Mouse (Mus musculus) frontal cortex, postnatal 14 days (tissue): ENCODE measurements around the gene Hoxc8.

ENCODE experiments used
- DNase-seq, 2 experiments: peaks; one replicate each; pipeline ENCODE4 v3.0.0; 2022; ENCODE audit warnings: low spot score in 2 of 2

The Hoxc8 gene

DNA sequence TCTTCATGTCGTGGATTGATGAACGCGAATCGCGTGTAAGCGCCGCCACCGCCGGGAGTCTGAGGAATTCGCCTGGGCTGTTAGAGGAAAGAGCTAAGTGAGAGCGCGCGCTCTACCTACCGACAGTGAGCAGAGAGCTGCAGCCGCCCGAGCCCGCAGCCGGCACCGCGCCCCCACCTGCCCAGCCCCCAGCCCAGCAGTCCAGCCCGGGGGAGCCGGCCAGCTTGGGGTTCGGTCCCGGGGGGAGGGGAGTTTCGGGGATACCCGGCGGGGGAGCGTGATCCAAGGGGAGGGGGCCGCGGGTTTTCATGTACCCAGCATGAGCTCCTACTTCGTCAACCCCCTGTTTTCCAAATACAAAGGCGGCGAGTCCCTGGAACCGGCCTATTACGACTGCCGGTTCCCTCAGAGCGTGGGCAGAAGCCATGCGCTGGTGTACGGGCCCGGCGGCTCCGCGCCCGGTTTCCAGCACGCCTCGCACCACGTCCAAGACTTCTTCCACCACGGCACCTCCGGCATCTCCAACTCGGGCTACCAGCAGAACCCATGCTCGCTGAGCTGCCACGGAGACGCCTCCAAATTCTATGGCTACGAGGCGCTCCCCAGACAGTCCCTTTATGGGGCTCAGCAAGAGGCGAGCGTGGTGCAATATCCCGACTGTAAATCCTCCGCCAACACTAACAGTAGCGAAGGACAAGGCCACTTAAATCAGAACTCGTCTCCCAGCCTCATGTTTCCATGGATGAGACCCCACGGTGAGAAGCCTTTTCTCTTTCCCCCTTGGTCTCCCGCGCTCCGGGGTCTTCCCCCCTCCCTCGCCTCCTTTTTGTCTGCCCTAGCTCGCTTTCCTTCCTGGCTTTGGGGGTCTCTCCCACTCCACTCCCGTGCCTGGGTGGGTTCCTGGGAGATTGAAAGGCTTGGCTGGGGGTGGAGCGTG, at the start of gene Hoxc8:
Hoxc8 (plus strand) TSS at position 147 of the 937 bp plus-strand sequence.
- no peak for DNase-seq

DNA sequence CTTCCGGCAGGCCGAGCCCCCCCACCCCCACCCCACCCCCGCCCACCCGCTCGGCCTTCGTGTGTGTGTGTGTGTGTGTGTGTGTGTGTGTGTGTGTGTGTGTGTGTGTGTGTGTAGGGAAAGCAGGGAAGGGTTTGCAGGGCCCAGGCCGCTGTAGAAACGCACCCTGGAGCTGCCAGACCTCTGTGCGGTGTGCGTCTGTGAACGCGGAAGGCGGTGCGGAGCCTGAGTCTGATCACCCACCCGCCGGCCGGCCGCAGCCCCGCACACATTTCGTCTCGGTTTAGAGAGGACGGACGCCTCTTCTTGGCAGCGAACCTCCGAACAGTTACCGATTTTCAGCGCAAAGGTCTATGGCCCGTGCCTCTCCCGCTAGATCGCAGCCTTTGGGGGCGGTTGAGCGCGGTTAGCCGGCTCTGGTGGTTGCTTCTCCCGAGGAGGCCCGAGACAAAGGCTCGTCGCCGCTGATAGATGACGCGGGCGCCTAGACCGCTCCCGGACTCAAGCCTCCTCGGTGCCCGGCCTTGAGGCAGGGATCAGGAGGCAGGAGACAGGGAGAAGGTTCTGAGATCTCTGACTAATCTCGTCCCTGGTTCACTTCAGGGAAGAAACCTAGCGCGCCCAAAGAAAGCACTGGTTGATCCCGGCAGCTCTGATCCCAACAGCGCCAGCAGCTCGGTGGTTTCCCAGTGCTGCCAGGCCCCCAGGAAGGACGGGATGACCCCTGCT, 47.5 kb upstream of the Hoxc8 start:
- no peak for DNase-seq

- no peak for DNase-seq
Observed at GRCm38 (mm10) chr15:102943468-102943813, 47.0 kb upstream of the Hoxc8 start.

GRCm38 (mm10) chr15:102945185-102946077, 45.0 kb upstream of the Hoxc8 start:
- DNase-seq = no peak

DNA sequence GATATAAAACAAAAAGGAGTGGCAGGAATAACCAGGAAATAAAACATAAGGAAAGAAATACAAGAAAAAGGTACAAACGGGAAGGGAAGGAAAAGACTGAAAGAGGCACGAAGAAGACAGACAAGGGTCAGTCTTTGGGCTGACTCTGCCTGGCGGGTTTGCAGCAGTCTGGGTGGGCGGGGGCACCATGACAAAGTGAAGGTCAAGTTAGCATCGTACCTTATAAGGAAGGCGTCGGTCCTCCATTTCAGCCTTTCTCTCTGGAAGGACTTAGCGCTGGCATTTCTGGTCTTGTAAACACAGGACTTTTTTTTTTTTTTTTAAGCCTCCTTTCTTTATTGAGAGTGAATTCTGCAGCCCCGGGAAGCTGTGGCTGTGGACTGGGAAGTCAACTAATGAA, 43.1 kb upstream of the Hoxc8 start:
- no peak for DNase-seq

- DNase-seq = no peak
Observed at GRCm38 (mm10) chr15:102948842-102949241, 41.6 kb upstream of the Hoxc8 start.

DNA sequence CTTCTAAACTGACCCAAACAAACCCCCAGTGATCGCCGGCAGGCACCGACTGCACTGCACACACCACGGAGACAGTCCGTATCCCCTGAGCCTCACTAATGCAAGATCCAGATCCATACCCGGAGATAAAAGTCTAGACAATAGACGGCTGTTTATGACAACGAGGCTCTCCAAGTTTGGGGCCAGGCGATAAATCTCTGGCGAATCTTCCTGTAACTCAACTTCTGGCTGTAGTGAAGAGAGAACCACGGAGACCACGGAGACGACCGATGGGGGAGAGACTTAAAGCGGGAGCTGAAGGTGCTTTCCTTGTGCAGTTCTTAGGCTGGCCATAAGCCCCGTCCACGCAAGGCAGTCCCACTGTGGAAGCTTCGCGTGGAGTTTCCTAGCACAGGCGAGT, 40.7 kb upstream of the Hoxc8 start:
- DNase-seq = no peak

- no peak for DNase-seq
Observed at GRCm38 (mm10) chr15:102950877-102951276, 39.5 kb upstream of the Hoxc8 start.

- DNase-seq = no peak
Observed at GRCm38 (mm10) chr15:102953561-102953960, 36.8 kb upstream of the Hoxc8 start.

- no peak for DNase-seq
Observed at GRCm38 (mm10) chr15:102954192-102955006, 36.0 kb upstream of the Hoxc8 start, which contains the start of gene Hoxc11. Hoxc11 (plus strand) TSS chr15:102954427.

- DNase-seq = no peak
Observed at GRCm38 (mm10) chr15:102955007-102955382, 35.4 kb upstream of the Hoxc8 start.

- DNase-seq = no peak
Observed at GRCm38 (mm10) chr15:102955833-102956640, 34.4 kb upstream of the Hoxc8 start.

DNA sequence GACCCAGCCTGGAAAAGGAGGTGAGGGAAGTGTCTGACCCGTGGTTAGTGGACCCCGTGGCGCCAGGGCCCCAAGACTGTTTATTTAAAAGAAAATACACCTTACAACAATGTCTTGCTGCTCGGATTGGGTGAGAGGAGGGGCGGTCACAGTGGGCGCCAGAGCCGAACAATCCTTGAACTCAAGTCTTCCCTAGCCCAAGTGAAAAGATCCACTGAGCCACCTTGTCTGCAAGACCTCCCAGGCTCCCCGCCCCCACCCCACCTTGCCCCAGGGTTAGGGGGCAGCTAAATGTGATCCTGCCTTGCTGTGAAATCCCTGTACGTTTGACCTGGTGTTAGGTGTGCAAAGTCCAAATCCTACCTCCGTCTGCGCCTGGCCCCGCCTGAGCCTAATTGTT, 33.5 kb upstream of the Hoxc8 start:
- DNase-seq = no peak

DNA sequence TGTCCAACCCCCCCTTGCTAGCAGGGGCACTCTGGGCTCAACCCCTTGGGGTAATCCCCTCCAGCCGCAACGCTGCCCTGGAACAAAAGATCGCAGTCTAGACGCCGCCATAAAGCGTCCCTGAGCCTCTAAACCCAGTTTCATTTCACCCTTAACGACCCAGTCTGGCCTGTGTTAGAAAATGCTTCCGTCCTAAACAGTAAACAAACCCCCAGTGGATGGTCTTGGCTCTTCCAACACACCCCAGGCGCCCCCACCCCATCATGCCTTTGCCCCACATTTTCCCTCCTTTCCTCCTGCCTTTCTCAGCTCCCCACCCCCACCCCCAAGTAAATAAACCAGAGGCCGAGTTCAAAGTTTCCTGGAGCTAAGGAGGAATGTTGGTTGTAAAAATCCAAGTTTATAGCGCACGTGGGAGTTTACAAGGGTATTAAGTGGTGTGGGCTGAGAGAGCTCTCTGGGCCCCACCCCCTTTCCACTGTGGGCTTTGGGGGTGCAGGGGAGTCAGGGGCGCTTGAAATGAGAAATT, 30.7 kb upstream of the Hoxc8 start:
- DNase-seq = no peak

DNA sequence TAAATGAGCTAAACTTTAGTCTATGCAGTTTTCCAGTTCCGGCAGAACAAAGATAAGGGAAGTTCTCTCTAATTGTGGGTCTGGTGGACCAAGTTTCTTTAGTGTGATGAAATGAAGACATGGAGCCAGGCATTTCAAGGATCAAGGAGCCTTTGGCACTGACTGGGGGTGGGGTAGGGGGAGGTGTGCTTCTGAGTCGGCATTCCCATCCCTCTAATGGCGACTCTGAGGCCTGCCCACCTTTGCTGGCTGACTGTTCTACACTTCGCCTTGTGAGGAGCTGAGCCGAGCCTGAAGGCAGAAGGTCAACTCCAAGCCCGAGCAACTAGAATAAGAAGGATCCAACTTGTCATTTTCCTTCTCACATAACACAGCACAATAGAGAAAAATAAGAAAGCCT, 28.7 kb upstream of the Hoxc8 start:
- no peak for DNase-seq

- no peak for DNase-seq
Observed at GRCm38 (mm10) chr15:102962492-102962891, 27.9 kb upstream of the Hoxc8 start.

- DNase-seq = no peak
Observed at GRCm38 (mm10) chr15:102963259-102963658, 27.1 kb upstream of the Hoxc8 start.

DNA sequence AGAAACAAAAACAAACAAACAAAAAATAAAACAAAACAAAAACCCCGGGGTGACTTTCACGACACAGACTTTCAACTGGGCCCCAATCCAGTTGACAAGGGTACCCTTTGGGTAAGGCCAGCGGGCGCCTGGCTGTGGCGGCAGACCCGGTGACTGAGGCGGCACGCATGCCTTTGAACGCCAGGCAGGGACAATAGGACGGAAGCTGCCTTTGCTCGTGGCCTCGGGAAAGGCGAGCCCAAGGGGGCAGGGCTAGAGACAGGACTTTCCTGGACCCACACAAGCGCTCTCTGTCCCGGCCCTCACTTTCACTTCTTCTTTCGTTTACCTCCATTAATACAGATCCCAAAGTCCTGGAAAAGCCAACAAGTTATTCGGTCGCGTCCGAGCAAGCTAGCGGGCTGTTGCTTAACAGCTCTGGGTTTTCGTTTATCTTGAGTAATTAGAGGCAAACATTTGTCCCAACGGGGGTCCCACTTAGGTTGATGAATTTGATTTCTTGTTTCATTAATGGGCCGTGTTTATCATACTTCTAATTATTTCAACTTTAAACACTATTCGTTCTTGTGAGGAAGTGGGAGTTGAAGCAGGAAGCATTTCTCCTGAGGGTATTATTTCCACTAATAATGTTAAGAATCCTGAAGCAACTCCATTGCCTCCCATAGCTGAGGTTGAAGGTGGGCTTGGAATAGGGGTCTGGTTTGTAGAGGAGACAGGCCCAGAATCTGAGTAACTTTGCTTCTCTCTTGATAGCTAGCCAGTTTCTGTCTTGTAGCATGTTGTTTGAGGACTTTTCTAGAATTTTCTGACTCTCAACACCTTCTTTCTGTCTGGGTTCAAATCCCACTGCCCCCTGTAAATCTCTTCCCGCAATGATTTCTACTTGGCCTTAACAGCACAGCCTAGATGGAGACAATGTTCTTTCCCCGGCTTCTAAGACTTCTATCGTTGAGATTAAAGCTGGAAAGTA, 26.5 kb upstream of the Hoxc8 start:
- DNase-seq = no peak
